Mouse (Mus musculus): Measurements from ENCODE around the gene Sfmbt2. TPM values are rescaled to one million over a fixed set of nuclear protein-coding genes. Genes with fewer than 3 reads are reported as not detected.
"Not testable (repeated sequence)": the region's sequence is repeated elsewhere in the genome, so short reads cannot be mapped to it uniquely, and the experiment has no call there.

Gene Sfmbt2
- polyA plus RNA-seq, 1 experiment from 2014 or later: 1.7 TPM

DNA sequence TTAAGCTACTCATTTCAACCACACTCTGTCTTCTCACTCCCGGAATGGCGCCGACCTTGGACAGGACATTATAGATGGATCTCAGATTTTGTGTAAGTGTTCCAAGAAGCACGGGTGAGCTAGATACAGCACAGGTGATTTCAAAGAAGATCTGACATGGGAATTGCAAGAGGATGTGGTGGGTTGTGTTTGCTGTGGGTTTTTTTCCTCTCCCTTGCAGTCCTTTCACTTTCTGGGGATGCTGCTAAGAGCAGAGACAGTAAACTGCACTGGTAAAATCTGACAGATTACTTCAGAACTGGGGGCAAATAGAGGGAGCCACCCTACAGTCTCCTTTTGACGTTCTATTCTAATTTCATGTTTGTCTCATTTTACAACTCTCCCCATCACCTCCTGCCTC lies 26.8 kb upstream of the Sfmbt2 start:
- no peaks in the 10 kb centered on the region for H3K4me1 ChIP-seq (ENCODE audit: control insufficient read depth in 2 of 2, insufficient read depth in 2 of 2, low read length in 2 of 2)
- no peaks in the 10 kb centered on the region for H3K36me3 ChIP-seq (ENCODE audit: control insufficient read depth, insufficient read depth, low read length)
- no peak overlapping the region for H3K27ac ChIP-seq (replicated peaks in 1 of 2; ENCODE audit: control insufficient read depth in 1 of 2, insufficient read depth in 1 of 2, low read depth in 2 of 2, low read length in 2 of 2)
- H3K4me2 ChIP-seq (ENCODE audit: low read length): no peak overlapping the region
- ATAC-seq (ENCODE audit: insufficient number of reproducible peaks, insufficient read depth, low FRiP score, low read depth): no peak
- H3K9me3 ChIP-seq (ENCODE audit: control insufficient read depth, low read length): no peaks in the 10 kb centered on the region
- peaks cover 3% of the 10 kb centered on the region; the same call in 1 of the 2 replicates for H3K27me3 ChIP-seq (ENCODE audit: control insufficient read depth, insufficient read depth, low read length)
- no peak overlapping the region for H3K4me3 ChIP-seq (ENCODE audit: control insufficient read depth in 1 of 2, insufficient read depth in 1 of 2, low read depth in 1 of 2, low read length in 2 of 2)
- H3K9ac ChIP-seq (ENCODE audit: low read length): no peak overlapping the region
- 73% methylated on average over 5 of the region's 5 CpGs for WGBS

DNA sequence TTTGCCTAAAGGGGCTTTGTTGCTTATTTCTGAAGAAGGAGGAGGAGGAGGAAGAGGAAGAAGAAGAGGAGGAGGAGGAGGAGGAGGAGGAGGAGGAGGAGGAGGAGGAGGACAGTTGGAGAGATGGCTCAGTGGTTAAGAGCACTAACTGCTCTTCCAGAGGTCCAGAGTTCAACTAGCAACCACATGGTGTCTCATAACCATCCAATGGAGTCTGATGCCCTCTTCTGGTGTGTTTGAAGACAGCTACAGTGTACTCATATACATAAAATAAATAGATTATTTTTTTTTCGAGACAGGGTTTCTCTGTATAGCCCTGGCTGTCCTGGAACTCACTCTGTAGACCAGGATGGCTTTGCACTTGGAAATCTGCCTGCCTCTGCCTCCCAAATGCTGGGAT lies 26.2 kb upstream of the Sfmbt2 start:
- WGBS: 85% methylated on average over 1 of the region's 1 CpGs
- not testable (repeated sequence) for H3K4me2 ChIP-seq (ENCODE audit: low read length); H3K27ac ChIP-seq (replicated peaks in 1 of 2; ENCODE audit: control insufficient read depth in 1 of 2, insufficient read depth in 1 of 2, low read depth in 2 of 2, low read length in 2 of 2); H3K9ac ChIP-seq (ENCODE audit: low read length); H3K4me3 ChIP-seq (ENCODE audit: control insufficient read depth in 1 of 2, insufficient read depth in 1 of 2, low read depth in 1 of 2, low read length in 2 of 2); H3K9me3 ChIP-seq (ENCODE audit: control insufficient read depth, low read length); ATAC-seq (ENCODE audit: insufficient number of reproducible peaks, insufficient read depth, low FRiP score, low read depth); H3K36me3 ChIP-seq (ENCODE audit: control insufficient read depth, insufficient read depth, low read length); H3K4me1 ChIP-seq (ENCODE audit: control insufficient read depth in 2 of 2, insufficient read depth in 2 of 2, low read length in 2 of 2); H3K27me3 ChIP-seq (ENCODE audit: control insufficient read depth, insufficient read depth, low read length)

DNA sequence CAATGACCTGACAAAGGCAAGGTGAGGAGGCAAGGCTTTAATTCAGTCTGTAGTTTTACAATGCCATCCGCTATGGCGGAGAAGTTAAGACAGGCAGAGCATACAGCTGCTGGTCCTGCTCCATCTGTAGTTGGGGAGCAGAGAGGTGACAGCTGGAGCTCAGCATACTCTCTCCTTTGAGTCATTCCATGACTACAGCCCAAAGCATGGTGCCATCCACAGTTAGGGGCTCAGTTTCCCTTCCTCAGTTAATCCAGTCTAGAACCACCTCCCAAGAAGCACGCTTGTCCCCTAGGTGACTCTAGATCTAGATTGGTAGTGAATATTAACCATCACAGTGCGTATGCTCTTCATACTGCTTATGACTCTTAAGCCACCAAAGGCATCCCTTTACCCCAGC lies 23.1 kb upstream of the Sfmbt2 start:
- ATAC-seq (ENCODE audit: insufficient number of reproducible peaks, insufficient read depth, low FRiP score, low read depth): no peak
- Histone ChIP-seq H3K9me3 (ENCODE audit: control insufficient read depth, low read length) (no peaks in the 10 kb centered on the region), H3K4me2 (ENCODE audit: low read length) (no peak overlapping the region), H3K4me3 (ENCODE audit: control insufficient read depth in 1 of 2, insufficient read depth in 1 of 2, low read depth in 1 of 2, low read length in 2 of 2) (no peak overlapping the region), H3K36me3 (ENCODE audit: control insufficient read depth, insufficient read depth, low read length) (no peaks in the 10 kb centered on the region), H3K27me3 (ENCODE audit: control insufficient read depth, insufficient read depth, low read length) (no peaks in the 10 kb centered on the region), H3K9ac (ENCODE audit: low read length) (no peak overlapping the region), H3K27ac (replicated peaks in 1 of 2; ENCODE audit: control insufficient read depth in 1 of 2, insufficient read depth in 1 of 2, low read depth in 2 of 2, low read length in 2 of 2) (no peak overlapping the region), H3K4me1 (ENCODE audit: control insufficient read depth in 2 of 2, insufficient read depth in 2 of 2, low read length in 2 of 2) (no peaks in the 10 kb centered on the region)
- WGBS: 85% methylated on average over 4 of the region's 4 CpGs

DNA sequence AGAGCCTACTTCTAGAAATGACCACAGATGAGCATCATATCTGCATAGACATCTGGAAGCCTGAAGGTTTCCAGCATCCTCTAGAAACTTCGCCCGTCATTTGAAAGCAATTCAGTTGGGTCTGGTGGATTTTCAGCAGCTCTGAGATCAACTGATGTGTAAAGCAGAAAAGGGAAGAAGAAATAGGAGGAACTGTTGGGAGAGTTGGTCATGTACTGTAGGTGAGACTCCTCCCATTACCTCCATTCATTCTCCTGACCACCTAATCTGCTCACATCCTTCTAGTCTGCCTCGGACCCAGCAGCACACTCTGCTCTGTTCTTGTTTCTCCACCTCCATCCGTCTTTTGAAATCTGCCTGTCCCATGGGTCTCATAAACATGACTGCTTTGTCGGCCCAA lies 22.3 kb upstream of the Sfmbt2 start:
- no peak for ATAC-seq (ENCODE audit: insufficient number of reproducible peaks, insufficient read depth, low FRiP score, low read depth)
- Histone ChIP-seq H3K27ac (replicated peaks in 1 of 2; ENCODE audit: control insufficient read depth in 1 of 2, insufficient read depth in 1 of 2, low read depth in 2 of 2, low read length in 2 of 2) (no peak overlapping the region), H3K4me2 (ENCODE audit: low read length) (no peak overlapping the region), H3K27me3 (ENCODE audit: control insufficient read depth, insufficient read depth, low read length) (no peaks in the 10 kb centered on the region), H3K36me3 (ENCODE audit: control insufficient read depth, insufficient read depth, low read length) (no peaks in the 10 kb centered on the region), H3K4me3 (ENCODE audit: control insufficient read depth in 1 of 2, insufficient read depth in 1 of 2, low read depth in 1 of 2, low read length in 2 of 2) (no peak overlapping the region), H3K9me3 (ENCODE audit: control insufficient read depth, low read length) (no peaks in the 10 kb centered on the region), H3K4me1 (ENCODE audit: control insufficient read depth in 2 of 2, insufficient read depth in 2 of 2, low read length in 2 of 2) (no peaks in the 10 kb centered on the region), H3K9ac (ENCODE audit: low read length) (no peak overlapping the region)
- WGBS: 78% methylated on average over 5 of the region's 5 CpGs

DNA sequence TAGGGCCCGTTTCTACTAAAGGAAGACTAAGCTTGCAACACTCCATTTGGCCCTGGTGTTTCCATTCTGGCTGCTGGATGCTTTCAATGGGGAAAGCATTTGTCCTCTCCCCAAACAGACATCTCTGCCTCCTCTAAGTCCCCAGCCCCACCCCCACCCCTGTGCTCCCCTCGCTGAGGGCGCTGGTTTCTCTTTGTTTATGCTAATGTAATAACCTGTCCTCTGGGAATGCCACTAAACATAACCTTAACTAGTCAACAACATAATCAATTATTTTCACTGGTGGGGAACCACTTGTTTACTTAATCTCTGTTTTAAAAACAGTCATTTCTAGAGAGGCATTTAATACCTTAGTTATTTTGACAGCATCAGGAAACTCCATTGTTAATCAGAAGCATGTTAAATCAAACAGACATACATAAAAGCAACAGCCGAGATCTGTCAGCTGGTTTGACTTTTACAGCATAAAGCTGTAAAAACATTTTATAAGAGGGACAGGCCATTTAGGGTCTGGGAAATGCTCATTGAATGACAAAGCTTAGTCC lies 20.0 kb upstream of the Sfmbt2 start:
- H3K4me2 ChIP-seq (ENCODE audit: low read length): no peak overlapping the region
- ATAC-seq (ENCODE audit: insufficient number of reproducible peaks, insufficient read depth, low FRiP score, low read depth): no peak
- WGBS: 23% methylated on average over 4 of the region's 4 CpGs
- no peaks in the 10 kb centered on the region for H3K4me1 ChIP-seq (ENCODE audit: control insufficient read depth in 2 of 2, insufficient read depth in 2 of 2, low read length in 2 of 2)
- H3K9me3 ChIP-seq (ENCODE audit: control insufficient read depth, low read length): no peaks in the 10 kb centered on the region
- H3K9ac ChIP-seq (ENCODE audit: low read length): no peak overlapping the region
- no peaks in the 10 kb centered on the region for H3K27me3 ChIP-seq (ENCODE audit: control insufficient read depth, insufficient read depth, low read length)
- H3K27ac ChIP-seq (replicated peaks in 1 of 2; ENCODE audit: control insufficient read depth in 1 of 2, insufficient read depth in 1 of 2, low read depth in 2 of 2, low read length in 2 of 2): no peak overlapping the region
- H3K4me3 ChIP-seq (ENCODE audit: control insufficient read depth in 1 of 2, insufficient read depth in 1 of 2, low read depth in 1 of 2, low read length in 2 of 2): no peak overlapping the region
- no peaks in the 10 kb centered on the region for H3K36me3 ChIP-seq (ENCODE audit: control insufficient read depth, insufficient read depth, low read length)

DNA sequence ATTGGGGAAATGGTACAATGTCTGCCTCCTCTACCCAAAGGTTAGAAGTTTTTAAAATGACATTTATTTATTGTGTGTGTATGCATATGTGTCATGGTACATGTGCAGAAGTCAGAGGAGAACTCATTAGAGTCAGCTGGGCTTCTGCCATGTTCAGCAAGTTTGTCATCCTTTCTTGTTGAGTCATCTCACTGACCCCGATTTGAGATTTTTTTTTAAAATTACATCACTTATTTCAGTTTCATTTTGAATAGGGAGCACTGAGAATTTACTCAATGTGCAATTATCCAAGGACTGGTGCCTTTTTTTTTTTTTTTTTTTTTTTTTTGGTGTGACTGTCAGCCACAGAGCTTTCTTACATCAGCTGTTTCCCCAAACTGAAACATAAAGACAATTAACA lies 19.2 kb upstream of the Sfmbt2 start:
- no peak for ATAC-seq (ENCODE audit: insufficient number of reproducible peaks, insufficient read depth, low FRiP score, low read depth)
- Histone ChIP-seq H3K9me3 (ENCODE audit: control insufficient read depth, low read length) (no peaks in the 10 kb centered on the region), H3K9ac (ENCODE audit: low read length) (no peak overlapping the region), H3K4me3 (ENCODE audit: control insufficient read depth in 1 of 2, insufficient read depth in 1 of 2, low read depth in 1 of 2, low read length in 2 of 2) (no peak overlapping the region), H3K27ac (replicated peaks in 1 of 2; ENCODE audit: control insufficient read depth in 1 of 2, insufficient read depth in 1 of 2, low read depth in 2 of 2, low read length in 2 of 2) (no peak overlapping the region), H3K36me3 (ENCODE audit: control insufficient read depth, insufficient read depth, low read length) (no peaks in the 10 kb centered on the region), H3K4me2 (ENCODE audit: low read length) (no peak overlapping the region), H3K27me3 (ENCODE audit: control insufficient read depth, insufficient read depth, low read length) (no peaks in the 10 kb centered on the region), H3K4me1 (ENCODE audit: control insufficient read depth in 2 of 2, insufficient read depth in 2 of 2, low read length in 2 of 2) (no peaks in the 10 kb centered on the region)
- WGBS: 67% methylated on average over 1 of the region's 1 CpGs

DNA sequence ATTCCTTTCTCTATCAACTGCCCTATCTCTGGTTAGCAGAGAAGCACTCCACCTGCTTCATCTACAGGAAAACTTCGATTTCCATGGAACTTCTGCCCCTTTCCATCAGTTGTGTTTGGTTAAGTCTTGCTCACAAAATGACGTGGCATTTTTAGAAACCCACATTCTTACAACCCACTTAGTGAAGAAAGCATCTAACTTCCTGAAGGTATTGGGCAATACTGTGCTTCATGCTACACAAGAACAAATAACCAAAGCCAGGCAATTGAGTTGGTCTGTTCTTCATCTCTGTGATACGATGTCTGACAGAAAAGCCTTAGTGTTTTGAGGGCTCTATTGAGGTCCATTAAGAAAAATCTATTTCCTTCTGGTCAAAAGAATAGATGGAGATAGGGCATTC lies 17.4 kb upstream of the Sfmbt2 start:
- H3K27me3 ChIP-seq (ENCODE audit: control insufficient read depth, insufficient read depth, low read length): no peaks in the 10 kb centered on the region
- H3K4me1 ChIP-seq (ENCODE audit: control insufficient read depth in 2 of 2, insufficient read depth in 2 of 2, low read length in 2 of 2): no peaks in the 10 kb centered on the region
- H3K36me3 ChIP-seq (ENCODE audit: control insufficient read depth, insufficient read depth, low read length): no peaks in the 10 kb centered on the region
- no peak overlapping the region for H3K4me2 ChIP-seq (ENCODE audit: low read length)
- H3K27ac ChIP-seq (replicated peaks in 1 of 2; ENCODE audit: control insufficient read depth in 1 of 2, insufficient read depth in 1 of 2, low read depth in 2 of 2, low read length in 2 of 2): no peak overlapping the region
- H3K9me3 ChIP-seq (ENCODE audit: control insufficient read depth, low read length): no peaks in the 10 kb centered on the region
- no peak overlapping the region for H3K9ac ChIP-seq (ENCODE audit: low read length)
- no peak overlapping the region for H3K4me3 ChIP-seq (ENCODE audit: control insufficient read depth in 1 of 2, insufficient read depth in 1 of 2, low read depth in 1 of 2, low read length in 2 of 2)
- 58% methylated on average over 3 of the region's 3 CpGs for WGBS
- no peak for ATAC-seq (ENCODE audit: insufficient number of reproducible peaks, insufficient read depth, low FRiP score, low read depth)

DNA sequence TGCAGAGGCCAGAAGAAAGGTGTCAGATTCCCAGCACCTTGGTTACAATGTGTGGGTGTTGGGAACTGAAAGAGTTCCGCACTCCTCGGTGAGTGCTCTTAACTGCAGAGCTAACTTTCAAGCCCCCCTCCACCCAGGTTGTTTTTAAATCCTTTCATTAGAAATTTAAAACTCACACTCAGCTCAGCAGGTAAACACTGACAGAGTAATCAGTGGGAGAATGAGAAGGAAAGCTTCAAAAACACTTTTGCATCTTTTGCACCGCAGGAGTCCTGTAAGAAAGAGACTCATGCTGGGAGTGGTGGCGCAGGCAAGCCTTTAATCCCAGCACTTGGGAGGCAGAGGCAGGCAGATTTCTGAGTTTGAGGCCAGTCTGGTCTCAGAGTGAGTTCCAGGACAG lies 16.4 kb upstream of the Sfmbt2 start:
- Histone ChIP-seq H3K4me2 (ENCODE audit: low read length) (no peak overlapping the region), H3K27ac (replicated peaks in 1 of 2; ENCODE audit: control insufficient read depth in 1 of 2, insufficient read depth in 1 of 2, low read depth in 2 of 2, low read length in 2 of 2) (no peak overlapping the region), H3K27me3 (ENCODE audit: control insufficient read depth, insufficient read depth, low read length) (no peaks in the 10 kb centered on the region), H3K4me3 (ENCODE audit: control insufficient read depth in 1 of 2, insufficient read depth in 1 of 2, low read depth in 1 of 2, low read length in 2 of 2) (no peak overlapping the region), H3K36me3 (ENCODE audit: control insufficient read depth, insufficient read depth, low read length) (no peaks in the 10 kb centered on the region), H3K4me1 (ENCODE audit: control insufficient read depth in 2 of 2, insufficient read depth in 2 of 2, low read length in 2 of 2) (no peaks in the 10 kb centered on the region), H3K9me3 (ENCODE audit: control insufficient read depth, low read length) (no peaks in the 10 kb centered on the region), H3K9ac (ENCODE audit: low read length) (no peak overlapping the region)
- whole genome bisulfite sequencing: 52% methylated on average over 4 of the region's 4 CpGs
- ATAC-seq (ENCODE audit: insufficient number of reproducible peaks, insufficient read depth, low FRiP score, low read depth): no peak

Measured in heart, embryonic 14.5 days (tissue).